Mouse (Mus musculus) ES-E14 (cell line): ENCODE measurements at regions not wholly inside any gene's neighbourhood (a gene's known extent, or its start where the extent isn't known, plus 50 kb on each side); places are given as distances from the start of the nearest gene placed in this dataset.

Experiments used
- DNase-seq: peaks from one replicate; pipeline ENCODE4 v3.0.0-alpha.2; 2013; ENCODE audit warnings: low read depth, low spot score
- H3K27ac ChIP-seq: 2 replicates; pipeline ENCODE4 v1.5.1; 2012; ENCODE audit warnings: low read depth, mild to moderate bottlenecking, low read length, moderate library complexity, mixed read lengths; ENCODE audit not compliant: poor library complexity, insufficient read depth, severe bottlenecking
- H3K36me3 ChIP-seq: 2 replicates; pipeline ENCODE4 v1.6.1; 2012; ENCODE audit warnings: mild to moderate bottlenecking, low read length, moderate library complexity, mixed read lengths; ENCODE audit not compliant: control insufficient read depth, poor library complexity, insufficient read depth, severe bottlenecking
- H3K4me1 ChIP-seq, 2 experiments: fragments of 150-350 bp in 1 of 2; sonication (generic) in 1 of 2; 2 replicates each; pipeline ENCODE4 v1.6.1; 2012; ENCODE audit warnings: low read length in 2 of 2, mild to moderate bottlenecking in 1 of 2, mixed read lengths in 1 of 2; ENCODE audit not compliant: control insufficient read depth in 2 of 2, insufficient read depth in 2 of 2, poor library complexity in 1 of 2
- H3K4me3 ChIP-seq, 2 experiments: fragments of 150-350 bp in 1 of 2; sonication (generic) in 1 of 2; 2 replicates each; pipeline ENCODE4 v1.5.1; 2012; ENCODE audit warnings: low read length in 2 of 2, low read depth in 1 of 2, mild to moderate bottlenecking in 1 of 2, mixed read lengths in 1 of 2; ENCODE audit not compliant: insufficient read depth in 1 of 2, poor library complexity in 1 of 2, severe bottlenecking in 1 of 2
- H3K9ac ChIP-seq: 2 replicates; pipeline ENCODE4 v1.6.1; 2012; ENCODE audit warnings: low read depth, mild to moderate bottlenecking, low read length, mixed read lengths; ENCODE audit not compliant: poor library complexity, insufficient read depth, severe bottlenecking
- H3K9me3 ChIP-seq: fragments of 150-350 bp; sonication (generic); 2 replicates; pipeline ENCODE4 v1.6.1; 2012; ENCODE audit warnings: low read depth, mild to moderate bottlenecking, low read length; ENCODE audit not compliant: control insufficient read depth, insufficient read depth
- CHD2 ChIP-seq: IDR thresholded peaks from 2 replicates; pipeline ENCODE4 v1.6.1; 2014; ENCODE audit warnings: mild to moderate bottlenecking, low read depth, low read length, inconsistent platforms
- HCFC1 ChIP-seq: IDR thresholded peaks from 2 replicates; pipeline ENCODE4 v1.6.1; 2012; ENCODE audit warnings: low read length, inconsistent platforms, borderline replicate concordance; ENCODE audit not compliant: insufficient read depth
- MAFK ChIP-seq: IDR thresholded peaks from 2 replicates; pipeline ENCODE4 v1.6.1; 2014; ENCODE audit warnings: mild to moderate bottlenecking, low read depth, low read length, inconsistent platforms; ENCODE audit not compliant: insufficient read depth
- ZC3H11A ChIP-seq: IDR thresholded peaks from 2 replicates; pipeline ENCODE4 v1.6.1; 2012; ENCODE audit warnings: low read depth, mild to moderate bottlenecking, inconsistent platforms, low read length, borderline replicate concordance
- ZNF384 ChIP-seq: IDR thresholded peaks from 2 replicates; pipeline ENCODE4 v1.6.1; 2012; ENCODE audit warnings: low read depth, low read length, inconsistent platforms
- in situ Hi-C, 2 experiments: fragments of 600-800 bp; cut with MboI; formaldehyde crosslinking; loops; one replicate each; pipeline ENCODE4 v1.15.1; 2025; ENCODE audit warnings: low sequenced_read_pairs in 2 of 2, inconsistent platforms in 1 of 2; ENCODE audit not compliant: unreplicated experiment in 2 of 2

GRCm38 (mm10) chr5:64605171-64605570 lies 198.0 kb upstream of the Klf3 start:
- Histone ChIP-seq H3K36me3 (no peaks in the 10 kb centered on the region), H3K4me1 (peaks cover 0 to 7% of the 10 kb centered on the region in 2 experiments; a peak in 1 of 4 replicates), H3K9me3 (no peaks in the 10 kb centered on the region), H3K9ac (no peak overlapping the region), H3K4me3 (no peak overlapping the region), H3K27ac (no peak overlapping the region)
- DNase-seq, result no peak
- TF ChIP-seq ZNF384 (no peak), HCFC1 (no peak), CHD2 (no peak), ZC3H11A (no peak), MAFK (no peak)
- in situ Hi-C loops, result no loop called here

- H3K9me3 ChIP-seq, result no peaks in the 10 kb centered on the region
- in situ Hi-C loops, result no loop called here
- no peak overlapping the region for H3K27ac ChIP-seq
- H3K4me1 ChIP-seq, result peaks cover 3 to 8% of the 10 kb centered on the region in 2 experiments; a peak in 3 of 4 replicates
- no peak overlapping the region for H3K9ac ChIP-seq
- TF ChIP-seq ZC3H11A (no peak), CHD2 (no peak), HCFC1 (no peak), ZNF384 (no peak)
- DNase-seq, result no peak
- H3K4me3 ChIP-seq, result no peak overlapping the region
- H3K36me3 ChIP-seq, result no peaks in the 10 kb centered on the region
Observed at GRCm38 (mm10) chr5:64605991-64606390, 197.2 kb upstream of the Klf3 start.

- Histone ChIP-seq H3K9me3 (no peaks in the 10 kb centered on the region), H3K4me3 (no peak overlapping the region), H3K9ac (no peak overlapping the region), H3K27ac (no peak overlapping the region), H3K4me1 (peaks cover 3 to 11% of the 10 kb centered on the region in 2 experiments; a peak in 3 of 4 replicates), H3K36me3 (no peaks in the 10 kb centered on the region)
- DNase-seq, result no peak
- in situ Hi-C loops, result no loop called here
- TF ChIP-seq ZC3H11A (no peak; the same call in 1 of the 2 replicates), CHD2 (no peak), MAFK (no peak), HCFC1 (no peak), ZNF384 (no peak)
Observed at GRCm38 (mm10) chr5:64609378-64610087, 193.7 kb upstream of the Klf3 start.

- TF ChIP-seq ZNF384 (no peak), ZC3H11A (no peak), CHD2 (no peak), HCFC1 (no peak), MAFK (no peak)
- in situ Hi-C loops, result no loop called here
- Histone ChIP-seq H3K4me1 (peaks cover 3 to 11% of the 10 kb centered on the region in 2 experiments; a peak in 3 of 4 replicates), H3K9ac (no peak overlapping the region), H3K27ac (no peak overlapping the region), H3K9me3 (no peaks in the 10 kb centered on the region), H3K36me3 (no peaks in the 10 kb centered on the region), H3K4me3 (no peak overlapping the region)
- no peak for DNase-seq
Observed at GRCm38 (mm10) chr5:64610146-64610545, 193.0 kb upstream of the Klf3 start.
